Mouse (Mus musculus) forelimb bud, embryonic 11.5 days (tissue): ENCODE results near the gene Chrnb1.

Source experiments
- DNase-seq: peaks from one replicate; pipeline ENCODE4 v3.0.0-alpha.2; 2012; ENCODE audit warnings: low read depth, low spot score

Chrnb1 gene

GRCm38 (mm10) chr11:69775716-69776115 lies 20.0 kb downstream of the Chrnb1 start:
- no peak for DNase-seq

DNA sequence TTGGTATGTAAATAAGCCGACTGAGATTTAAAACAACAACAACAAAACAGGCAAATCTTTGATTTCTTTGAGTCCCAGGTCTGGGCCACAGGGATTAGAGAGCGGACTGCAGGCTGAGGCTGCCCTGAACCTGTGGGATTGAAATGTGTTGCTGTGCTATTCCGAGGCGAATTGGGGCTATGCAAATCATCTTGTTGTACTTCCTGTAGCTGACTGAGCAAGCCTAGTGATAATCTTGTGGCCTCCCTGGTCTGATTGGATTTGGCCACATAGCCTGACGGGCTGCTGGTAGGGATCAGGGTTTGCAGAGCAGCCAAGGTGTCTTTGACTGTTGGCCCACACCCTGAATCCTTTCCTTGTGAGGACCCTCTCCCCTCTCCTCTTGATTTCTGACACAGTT lies 20.8 kb downstream of the Chrnb1 start:
- no peak for DNase-seq

DNA sequence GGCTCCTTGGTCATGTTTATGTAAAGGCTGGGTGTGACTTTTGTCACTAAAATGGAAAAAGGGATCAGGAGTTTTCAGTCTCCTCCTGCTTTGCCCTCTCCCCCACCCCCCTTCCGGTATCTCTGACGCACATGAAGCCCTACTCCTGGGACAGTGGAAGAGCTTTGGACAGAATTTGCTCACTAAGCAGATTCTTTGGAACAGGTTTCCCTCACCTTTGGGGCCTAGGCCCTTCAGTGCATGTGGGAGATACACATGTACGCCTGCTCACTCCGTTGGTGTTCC lies 28.2 kb downstream of the Chrnb1 start:
- DNase-seq = no peak

GRCm38 (mm10) chr11:69766872-69767624 lies 28.7 kb downstream of the Chrnb1 start:
- no peak for DNase-seq

DNA sequence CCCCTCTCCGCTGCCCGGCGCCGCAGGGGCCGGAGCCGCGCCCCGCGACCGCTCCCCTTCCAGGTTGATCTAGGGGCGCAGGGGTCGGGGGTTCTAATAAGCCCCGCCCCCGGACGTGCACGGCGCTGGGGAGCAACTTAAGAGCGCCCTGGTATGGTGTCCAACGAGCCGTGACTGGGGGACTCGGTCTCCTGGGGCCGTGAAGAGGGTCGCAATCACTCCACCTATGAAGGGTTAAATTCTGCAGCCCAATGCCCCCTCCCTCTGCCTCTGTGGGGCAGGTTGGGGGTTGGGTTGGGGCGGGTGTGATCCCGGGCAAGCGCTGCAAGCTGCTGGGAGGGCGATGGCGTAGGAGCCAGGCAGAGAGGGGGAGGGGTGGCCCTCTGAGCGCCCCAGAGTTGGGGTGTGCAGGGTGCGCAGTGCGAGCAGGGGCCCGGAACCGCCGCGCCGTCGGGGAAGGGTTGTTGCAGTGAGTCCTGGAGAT lies 29.6 kb downstream of the Chrnb1 start:
- peak; percentile 30 for DNase-seq

DNA sequence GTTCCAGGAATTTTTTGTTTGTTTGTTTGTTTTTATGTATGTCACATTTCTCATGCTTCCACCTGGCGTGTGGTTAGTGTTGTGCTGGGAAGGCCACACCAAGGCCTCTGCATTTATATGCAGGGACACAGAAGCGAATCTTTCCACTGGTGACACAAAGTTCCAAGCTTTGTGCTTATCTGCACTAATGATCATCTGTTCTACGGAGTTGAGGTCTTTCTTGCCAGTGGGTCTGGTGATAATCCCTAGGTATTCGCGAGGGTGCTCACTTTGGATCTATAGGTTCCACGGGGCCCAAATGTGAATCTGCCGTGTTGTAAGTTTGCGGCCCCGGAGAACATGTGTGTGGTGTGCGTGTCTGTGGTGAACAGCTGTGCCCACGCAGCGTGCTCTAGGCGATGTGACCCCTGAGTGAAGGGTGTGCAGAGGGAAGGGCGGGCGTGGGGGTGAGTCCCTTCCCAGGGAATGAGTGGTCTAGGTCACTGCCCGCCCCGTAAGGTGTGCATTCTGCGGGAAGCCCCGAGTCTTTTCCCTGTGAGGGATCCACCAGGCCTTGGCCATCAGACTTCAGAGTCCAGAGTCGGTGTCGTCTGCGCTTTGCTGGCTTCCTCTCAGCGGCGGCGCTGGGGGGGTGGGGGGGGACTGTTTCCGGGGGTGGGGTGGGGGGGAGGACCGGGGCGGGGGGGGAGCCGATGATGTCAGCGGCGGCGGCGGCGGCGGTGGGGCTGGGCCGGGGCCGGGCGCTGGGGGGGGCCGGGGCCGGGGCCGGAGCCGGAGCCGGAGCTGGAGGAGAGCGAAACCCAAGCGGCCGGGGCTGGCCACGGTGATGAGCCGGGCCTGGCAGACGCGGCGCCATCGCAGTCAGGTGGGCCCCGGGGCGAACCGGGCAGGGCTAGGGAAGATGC lies 30.3 kb downstream of the Chrnb1 start, which contains the start of gene Zbtb4:
Zbtb4 (plus strand) TSS at position 692 of the 905 bp plus-strand sequence.
- no peak for DNase-seq

GRCm38 (mm10) chr11:69763551-69763950 lies 32.2 kb downstream of the Chrnb1 start:
- no peak for DNase-seq

DNA sequence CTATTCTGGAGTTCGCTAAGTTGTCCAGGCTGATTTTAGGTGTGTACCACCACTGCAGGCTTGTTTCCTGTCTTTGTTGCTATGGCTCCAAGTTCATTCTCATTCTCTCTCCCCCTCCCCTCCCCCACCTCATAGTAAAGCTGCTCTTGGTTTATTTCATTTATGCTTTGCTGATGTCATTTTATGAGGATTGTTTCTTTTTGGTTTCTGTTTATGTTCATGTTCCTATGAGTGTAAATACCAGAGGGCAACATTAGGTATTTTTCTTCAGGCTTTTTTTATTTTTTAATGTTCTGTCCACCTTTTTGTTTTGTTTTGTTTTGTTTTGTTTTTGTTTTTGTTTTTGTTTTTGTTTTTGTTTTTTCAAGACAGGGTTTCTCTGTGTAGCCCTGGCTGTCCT lies 33.9 kb downstream of the Chrnb1 start, which contains the start of gene Slc35g3:
Slc35g3 (minus strand) TSS at position 101 of the 400 bp plus-strand sequence.
- DNase-seq = no peak

DNA sequence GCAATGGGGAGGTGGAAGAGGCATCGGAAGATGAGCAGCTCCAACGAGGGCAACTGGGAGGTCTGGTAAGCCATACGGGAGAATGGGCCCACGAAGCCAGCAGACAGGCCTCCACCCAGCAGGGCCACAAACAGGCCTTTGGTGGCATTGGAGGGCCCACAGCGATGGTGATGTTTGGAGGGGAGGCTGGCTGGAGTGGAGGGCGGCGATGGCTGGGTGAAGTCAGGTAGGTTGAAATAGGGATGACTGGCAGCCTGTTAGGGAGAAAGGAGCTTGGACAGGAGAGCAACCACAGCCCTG lies 34.9 kb downstream of the Chrnb1 start:
- no peak for DNase-seq

GRCm38 (mm10) chr11:69760160-69760900 lies 35.4 kb downstream of the Chrnb1 start:
- no peak for DNase-seq

- DNase-seq = peak; percentile 95
Measured at GRCm38 (mm10) chr11:69758971-69759721, 36.6 kb downstream of the Chrnb1 start.

- peak; percentile 98 for DNase-seq
Measured at GRCm38 (mm10) chr11:69758478-69758970, 37.2 kb downstream of the Chrnb1 start, which contains the start of gene Polr2a. Gene Polr2a, minus strand, starts transcription at chr11:69758637.

GRCm38 (mm10) chr11:69758090-69758456 lies 37.7 kb downstream of the Chrnb1 start:
- peak; percentile 94 for DNase-seq

GRCm38 (mm10) chr11:69757303-69758089 lies 38.2 kb downstream of the Chrnb1 start:
- DNase-seq = no peak

DNA sequence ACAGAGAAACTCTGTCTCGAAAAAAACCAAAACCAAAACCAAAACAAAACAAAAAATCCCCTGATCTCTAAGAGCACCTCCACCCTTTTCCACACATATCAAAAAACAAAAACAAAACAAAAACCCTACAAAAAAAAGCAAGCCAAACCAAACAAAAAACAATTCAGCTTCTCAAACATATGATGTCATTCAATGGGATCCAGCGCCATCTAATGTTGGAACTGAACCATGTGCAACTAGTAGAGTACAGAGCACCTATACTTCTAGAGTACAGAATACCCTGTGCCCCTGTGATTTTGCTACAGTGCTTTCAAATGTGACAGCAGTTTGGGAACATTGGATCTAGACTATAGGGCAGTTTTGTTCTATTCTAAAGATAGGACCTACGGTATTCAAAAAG lies 41.0 kb downstream of the Chrnb1 start:
- peak; percentile 43 for DNase-seq

- DNase-seq = no peak
Measured at GRCm38 (mm10) chr11:69754233-69754632, 41.5 kb downstream of the Chrnb1 start.

DNA sequence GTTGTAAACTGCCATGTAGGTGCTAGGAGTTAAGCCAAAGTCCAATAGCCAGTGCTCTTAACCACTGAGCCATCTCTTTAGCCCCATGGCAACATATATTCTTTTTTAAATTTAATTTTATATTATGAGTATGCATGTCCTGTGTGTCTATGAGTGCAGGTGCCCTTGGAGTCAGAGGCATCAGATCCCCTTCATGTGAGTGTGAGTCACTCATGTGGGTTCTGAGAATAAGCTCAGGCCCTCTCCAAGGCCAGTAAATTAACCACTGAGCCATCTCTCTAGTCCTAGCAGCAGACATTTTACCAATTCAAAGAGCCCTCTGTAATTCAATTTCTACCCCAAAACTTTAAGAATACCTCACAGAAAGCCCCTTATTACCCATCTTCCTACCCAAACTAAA lies 43.1 kb downstream of the Chrnb1 start:
- DNase-seq = no peak

GRCm38 (mm10) chr11:69751635-69752034 lies 44.1 kb downstream of the Chrnb1 start:
- no peak for DNase-seq
